Mouse (Mus musculus) MEL (cell line): ENCODE results near the gene Epha2.

Source experiments
- CHD2 ChIP-seq: IDR thresholded peaks from 2 replicates; pipeline ENCODE4 v1.6.1; 2011; ENCODE audit warnings: low read length, improper control_type of control experiment
- CTCF ChIP-seq, 3 experiments: IDR thresholded peaks in 2 of 3; conservative IDR thresholded peaks in 1 of 3; 2 replicates each; pipeline ENCODE4 v1.5.1; 2011 to 2012; ENCODE audit warnings: low read length in 3 of 3, low read depth in 2 of 3, mild to moderate bottlenecking in 2 of 3, improper control_type of control experiment in 1 of 3, inconsistent platforms in 1 of 3, mixed read lengths in 1 of 3, moderate library complexity in 1 of 3; ENCODE audit not compliant: control insufficient read depth in 1 of 3, insufficient read depth in 1 of 3, poor library complexity in 1 of 3, severe bottlenecking in 1 of 3
- ELF1 ChIP-seq: IDR thresholded peaks from 2 replicates; pipeline ENCODE4 v1.6.1; 2014; ENCODE audit warnings: low read depth, mild to moderate bottlenecking, inconsistent platforms, low read length, improper control_type of control experiment, moderate library complexity
- EP300 ChIP-seq, 2 experiments: IDR thresholded peaks; 2 replicates each; pipeline ENCODE4 v1.6.1; 2011; ENCODE audit warnings: improper control_type of control experiment in 2 of 2, low read length in 2 of 2, low read depth in 1 of 2, mild to moderate bottlenecking in 1 of 2
- MYC ChIP-seq: IDR thresholded peaks from 2 replicates; pipeline ENCODE4 v1.6.1; 2011; ENCODE audit warnings: low read depth, mild to moderate bottlenecking, low read length, improper control_type of control experiment, moderate library complexity

DNA sequence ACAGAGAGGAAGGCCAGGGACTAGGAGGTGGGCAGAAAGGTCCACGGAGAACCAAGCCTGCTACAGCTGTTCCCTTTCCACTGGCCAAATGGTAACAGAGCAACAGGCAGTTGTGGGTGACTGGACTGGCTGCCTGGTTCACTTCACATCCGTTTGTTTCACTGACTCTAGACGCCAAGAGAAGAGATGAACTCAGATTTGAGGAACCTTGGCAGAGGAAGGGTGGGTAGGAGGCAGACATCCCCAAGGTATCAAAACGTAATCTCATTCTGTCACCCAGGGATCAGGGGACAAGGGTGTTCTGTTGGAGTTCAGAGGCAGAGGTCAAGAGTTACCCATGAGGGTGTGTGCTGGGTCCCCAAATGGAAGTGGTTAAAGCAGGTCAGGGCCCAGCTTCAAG lies 844 bp upstream of the Epha2 start:
- no peak for TF ChIP-seq EP300 (IDR thresholded peaks at IDR 0.05; ENCODE audit: low read depth in 1 of 2, low read length in 2 of 2)
- no peak for TF ChIP-seq CTCF (IDR thresholded peaks at IDR 0.05 in 2 of 3, conservative IDR thresholded peaks at IDR 0.05 in 1 of 3; ENCODE audit: control insufficient read depth in 1 of 3, insufficient read depth in 1 of 3, low read depth in 2 of 3, low read length in 3 of 3, poor library complexity in 1 of 3, severe bottlenecking in 1 of 3)
- TF ChIP-seq ELF1 = no peak
- no peak for TF ChIP-seq CHD2
- TF ChIP-seq MYC = no peak
